Mouse (Mus musculus): ENCODE measurements at regions not wholly inside any gene's neighbourhood (a gene's known extent, or its start where the extent isn't known, plus 50 kb on each side); places are given as distances from the start of the nearest gene placed in this dataset.
A peak's percentile ranks its signal among the peaks of the same experiment; 100 is the strongest.

GRCm38 (mm10) chr5:55374295-55374694, 1376.0 kb downstream of the Stim2 start:
- Histone ChIP-seq H3K4me1 (ENCODE audit: insufficient read depth, low read length) (no peaks in the 10 kb centered on the region), H3K9me3 (ENCODE audit: low read length) (no peaks in the 10 kb centered on the region), H3K4me3 (ENCODE audit: low read length) (no peak overlapping the region), H3K4me2 (ENCODE audit: low read depth, low read length) (no peak overlapping the region), H3K36me3 (ENCODE audit: insufficient read depth, low read length) (no peaks in the 10 kb centered on the region), H3K27ac (no peak overlapping the region), H3K27me3 (ENCODE audit: insufficient read depth, low read length) (no peaks in the 10 kb centered on the region), H3K9ac (replicated peaks; ENCODE audit: low read length) (no peak overlapping the region)
- 76% methylated on average over 3 of the region's 3 CpGs for WGBS
- DNase-seq (ENCODE audit: low spot score) (no peak), ATAC-seq (no peak)
- no peak for TF ChIP-seq CTCF (IDR thresholded peaks at IDR 0.05; ENCODE audit: low read depth)

- Histone ChIP-seq H3K9me3 (ENCODE audit: low read length) (no peaks in the 10 kb centered on the region), H3K9ac (replicated peaks; ENCODE audit: low read length) (no peak overlapping the region), H3K4me3 (ENCODE audit: low read length) (no peak overlapping the region), H3K4me1 (ENCODE audit: insufficient read depth, low read length) (no peaks in the 10 kb centered on the region), H3K4me2 (ENCODE audit: low read depth, low read length) (no peak overlapping the region), H3K27me3 (ENCODE audit: insufficient read depth, low read length) (no peaks in the 10 kb centered on the region), H3K27ac (no peak overlapping the region), H3K36me3 (ENCODE audit: insufficient read depth, low read length) (no peaks in the 10 kb centered on the region)
- no peak for DNase-seq (ENCODE audit: low spot score)
- whole genome bisulfite sequencing: 39% methylated on average over 4 of the region's 4 CpGs
- ATAC-seq: no peak
- no peak for TF ChIP-seq CTCF (IDR thresholded peaks at IDR 0.05; ENCODE audit: low read depth)
Observed at GRCm38 (mm10) chr5:55390846-55391245, 1392.5 kb downstream of the Stim2 start.

- Histone ChIP-seq H3K4me1 (ENCODE audit: insufficient read depth, low read length) (no peaks in the 10 kb centered on the region), H3K9me3 (ENCODE audit: low read length) (no peaks in the 10 kb centered on the region), H3K9ac (replicated peaks; ENCODE audit: low read length) (no peak overlapping the region), H3K36me3 (ENCODE audit: insufficient read depth, low read length) (no peaks in the 10 kb centered on the region), H3K27ac (no peak overlapping the region), H3K4me2 (ENCODE audit: low read depth, low read length) (no peak overlapping the region), H3K27me3 (ENCODE audit: insufficient read depth, low read length) (no peaks in the 10 kb centered on the region), H3K4me3 (ENCODE audit: low read length) (no peak overlapping the region)
- DNase-seq (ENCODE audit: low spot score) (no peak), ATAC-seq (no peak)
- TF ChIP-seq CTCF (IDR thresholded peaks at IDR 0.05; ENCODE audit: low read depth): no peak
- 28% methylated on average over 2 of the region's 2 CpGs for WGBS
Observed at GRCm38 (mm10) chr5:55395986-55396385, 1397.7 kb downstream of the Stim2 start.

- Histone ChIP-seq H3K36me3 (ENCODE audit: insufficient read depth, low read length) (no peaks in the 10 kb centered on the region), H3K9me3 (ENCODE audit: low read length) (no peaks in the 10 kb centered on the region), H3K4me2 (ENCODE audit: low read depth, low read length) (no peak overlapping the region), H3K9ac (replicated peaks; ENCODE audit: low read length) (no peak overlapping the region), H3K4me1 (ENCODE audit: insufficient read depth, low read length) (no peaks in the 10 kb centered on the region), H3K4me3 (ENCODE audit: low read length) (no peak overlapping the region), H3K27me3 (ENCODE audit: insufficient read depth, low read length) (no peaks in the 10 kb centered on the region), H3K27ac (no peak overlapping the region)
- ATAC-seq (no peak), DNase-seq (ENCODE audit: low spot score) (peak; percentile 4)
- no peak for TF ChIP-seq CTCF (IDR thresholded peaks at IDR 0.05; ENCODE audit: low read depth)
- 72% methylated on average over 5 of the region's 5 CpGs for WGBS
Observed at GRCm38 (mm10) chr5:55416146-55416545, 1417.8 kb downstream of the Stim2 start.

- no peak overlapping the region for H3K9ac ChIP-seq (replicated peaks; ENCODE audit: low read length)
- H3K4me3 ChIP-seq (ENCODE audit: low read length): no peak overlapping the region
- WGBS: 84% methylated on average over 3 of the region's 3 CpGs
- H3K27me3 ChIP-seq (ENCODE audit: insufficient read depth, low read length): no peaks in the 10 kb centered on the region
- no peaks in the 10 kb centered on the region for H3K4me1 ChIP-seq (ENCODE audit: insufficient read depth, low read length)
- H3K9me3 ChIP-seq (ENCODE audit: low read length): no peaks in the 10 kb centered on the region
- no peak for ATAC-seq
- DNase-seq (ENCODE audit: low spot score): no peak
- no peak overlapping the region for H3K27ac ChIP-seq
- H3K4me2 ChIP-seq (ENCODE audit: low read depth, low read length): no peak overlapping the region
- H3K36me3 ChIP-seq (ENCODE audit: insufficient read depth, low read length): no peaks in the 10 kb centered on the region
- TF ChIP-seq CTCF (IDR thresholded peaks at IDR 0.05; ENCODE audit: low read depth): no peak
Observed at GRCm38 (mm10) chr5:55439158-55439557, 1440.9 kb downstream of the Stim2 start.

GRCm38 (mm10) chr5:55449064-55449463, 1450.8 kb downstream of the Stim2 start:
- no peaks in the 10 kb centered on the region for H3K27me3 ChIP-seq (ENCODE audit: insufficient read depth, low read length)
- no peaks in the 10 kb centered on the region for H3K36me3 ChIP-seq (ENCODE audit: insufficient read depth, low read length)
- H3K27ac ChIP-seq: no peak overlapping the region
- H3K4me2 ChIP-seq (ENCODE audit: low read depth, low read length): no peak overlapping the region
- no peak for TF ChIP-seq CTCF (IDR thresholded peaks at IDR 0.05; ENCODE audit: low read depth)
- no peak overlapping the region for H3K9ac ChIP-seq (replicated peaks; ENCODE audit: low read length)
- ATAC-seq (no peak), DNase-seq (ENCODE audit: low spot score) (no peak)
- H3K4me1 ChIP-seq (ENCODE audit: insufficient read depth, low read length): no peaks in the 10 kb centered on the region
- WGBS: 82% methylated on average over 5 of the region's 5 CpGs
- H3K9me3 ChIP-seq (ENCODE audit: low read length): no peaks in the 10 kb centered on the region
- H3K4me3 ChIP-seq (ENCODE audit: low read length): no peak overlapping the region

Data from hindbrain, postnatal 0 days (tissue).